Mouse (Mus musculus) central nervous system, embryonic 14 days (tissue): ENCODE results near the gene Lif. TPM values are rescaled to one million over a fixed set of nuclear protein-coding genes. Genes with fewer than 3 reads are reported as not detected.

Experiments
- polyA plus RNA-seq: library from polyadenylated mRNA; depleted of rRNA; stranded (reverse); fragments of >200 nt; gene quantifications from 2 replicates; pipeline ENCODE4 v1.2.3, GENCODE M21; 2012; rRNA removed

The Lif gene
- polyA plus RNA-seq: 0.10 and 0.16 TPM in 2 replicates

GRCm38 (mm10) chr11:4256846-4257607 is at the start of gene Lif:
TSS of gene Lif (plus strand) at chr11:4257557.

GRCm38 (mm10) chr11:4217914-4218629 is 39.3 kb upstream of the Lif start, which contains the start of gene Castor1:
TSS of gene Castor1 (plus strand) at chr11:4218225.

GRCm38 (mm10) chr11:4235665-4236545 is 21.5 kb upstream of the Lif start, which contains the start of gene Osm:
TSS of gene Osm (plus strand) at chr11:4236420.

Other genes with a start within 250 kb of the Lif start
- not detected in 2 replicates for gene Sec14l4, start 226.1 kb upstream of the Lif start, polyA plus RNA-seq
- gene Sec14l3, start 192.7 kb upstream of the Lif start, polyA plus RNA-seq: 0.11 and 0.22 TPM in 2 replicates
- gene Mtfp1, start 162.1 kb upstream of the Lif start, polyA plus RNA-seq: 5.5 and 5.7 TPM in 2 replicates
- gene Sec14l2, start 134.1 kb upstream of the Lif start, polyA plus RNA-seq: 4.5 and 6.8 TPM in 2 replicates
- gene Rnf215, start 122.4 kb upstream of the Lif start, polyA plus RNA-seq: 62.6 and 66.7 TPM in 2 replicates
- 13.8 and 16.7 TPM in 2 replicates for gene Ccdc157, start 97.3 kb upstream of the Lif start, polyA plus RNA-seq
- gene Sf3a1, start 97.2 kb upstream of the Lif start, polyA plus RNA-seq: 86.8 and 88.9 TPM in 2 replicates
- 38.0 and 43.3 TPM in 2 replicates for gene Tbc1d10a, start 70.8 kb upstream of the Lif start, polyA plus RNA-seq
- gene Castor1, start 39.3 kb upstream of the Lif start, polyA plus RNA-seq: 1.4 and 3.1 TPM in 2 replicates
- gene Osm, start 21.1 kb upstream of the Lif start, polyA plus RNA-seq: 0.17 and 0.36 TPM in 2 replicates
- gene Hormad2, start 183.5 kb downstream of the Lif start, polyA plus RNA-seq: 0.11 and 0.14 TPM in 2 replicates